Mouse (Mus musculus): ENCODE data around the gene Fermt3. TPM values are rescaled to one million over a fixed set of nuclear protein-coding genes. Genes with fewer than 3 reads are reported as not detected.

Fermt3 gene
- polyA plus RNA-seq, 1 experiment from 2014 or later = 10.1 TPM

- no peak overlapping the region for H3K27ac ChIP-seq
- no peak for DNase-seq (ENCODE audit: low spot score)
- 52% methylated on average over 5 of the region's 5 CpGs for WGBS
Measured at GRCm38 (mm10) chr19:6983621-6984020, 35.6 kb downstream of the Fermt3 start.

GRCm38 (mm10) chr19:6981465-6981864 is 37.8 kb downstream of the Fermt3 start:
- H3K27me3 ChIP-seq (ENCODE audit: insufficient read depth, poor library complexity, severe bottlenecking) = no peaks in the 10 kb centered on the region
- no peaks in the 10 kb centered on the region for H3K9me3 ChIP-seq
- peak overlapping the region; percentile 73; the same call in 1 of the 2 replicates for H3K4me3 ChIP-seq
- H3K36me3 ChIP-seq = peaks cover 64% of the 10 kb centered on the region
- 91% methylated on average over 4 of the region's 4 CpGs for WGBS
- H3K27ac ChIP-seq = no peak overlapping the region
- H3K4me1 ChIP-seq (replicated peaks) = peaks cover 70% of the 10 kb centered on the region
- DNase-seq (ENCODE audit: low spot score) = no peak

More at GRCm38 (mm10) chr19:6983621-6984020, 35.6 kb downstream of the Fermt3 start:
- H3K4me1 ChIP-seq (replicated peaks) = peaks cover 69% of the 10 kb centered on the region
- H3K36me3 ChIP-seq = peaks cover 42% of the 10 kb centered on the region
- no peaks in the 10 kb centered on the region for H3K9me3 ChIP-seq
- no peaks in the 10 kb centered on the region for H3K27me3 ChIP-seq (ENCODE audit: insufficient read depth, poor library complexity, severe bottlenecking)
- no peak overlapping the region for H3K4me3 ChIP-seq

GRCm38 (mm10) chr19:6980381-6981093 is 38.7 kb downstream of the Fermt3 start, which contains the start of gene Fkbp2:
Gene Fkbp2 (minus strand): TSS chr19:6980501.
- Histone ChIP-seq H3K36me3 (peaks cover 60% of the 10 kb centered on the region), H3K4me3 (peak within 1 kb of the TSS; percentile 73), H3K4me1 (replicated peaks) (peaks cover 71% of the 10 kb centered on the region), H3K27ac (peak within 1 kb of the TSS; percentile 98), H3K27me3 (ENCODE audit: insufficient read depth, poor library complexity, severe bottlenecking) (no peaks in the 10 kb centered on the region), H3K9me3 (no peaks in the 10 kb centered on the region)
- peak; percentile 99 for DNase-seq (ENCODE audit: low spot score)
- WGBS = 2% methylated on average over 38 of the region's 38 CpGs

- WGBS = under 1% methylated on average over 59 of the region's 59 CpGs
- H3K4me3 ChIP-seq = peak overlapping the region; percentile 73
- H3K9me3 ChIP-seq = no peaks in the 10 kb centered on the region
- H3K36me3 ChIP-seq = peaks cover 52% of the 10 kb centered on the region
- H3K27me3 ChIP-seq (ENCODE audit: insufficient read depth, poor library complexity, severe bottlenecking) = no peaks in the 10 kb centered on the region
- H3K4me1 ChIP-seq (replicated peaks) = peaks cover 69% of the 10 kb centered on the region
- H3K27ac ChIP-seq = peak overlapping the region; percentile 98
- peak; percentile 100 for DNase-seq (ENCODE audit: low spot score)
Measured at GRCm38 (mm10) chr19:6979486-6980380, 39.5 kb downstream of the Fermt3 start.

GRCm38 (mm10) chr19:6979001-6979479 is 40.2 kb downstream of the Fermt3 start:
- H3K4me3 ChIP-seq = peak overlapping the region; percentile 73
- peak; percentile 43 for DNase-seq (ENCODE audit: low spot score)
- H3K9me3 ChIP-seq = no peaks in the 10 kb centered on the region
- no peaks in the 10 kb centered on the region for H3K27me3 ChIP-seq (ENCODE audit: insufficient read depth, poor library complexity, severe bottlenecking)
- H3K27ac ChIP-seq = peak overlapping the region; percentile 98
- peaks cover 69% of the 10 kb centered on the region for H3K4me1 ChIP-seq (replicated peaks)
- H3K36me3 ChIP-seq = peaks cover 47% of the 10 kb centered on the region
- 13% methylated on average over 11 of the region's 11 CpGs for WGBS

- WGBS = 57% methylated on average over 3 of the region's 3 CpGs
- Histone ChIP-seq H3K27ac (peak overlapping the region; percentile 98), H3K27me3 (ENCODE audit: insufficient read depth, poor library complexity, severe bottlenecking) (no peaks in the 10 kb centered on the region; the same call in 1 of the 2 replicates), H3K9me3 (no peaks in the 10 kb centered on the region), H3K4me3 (peak overlapping the region; percentile 73), H3K4me1 (replicated peaks) (peaks cover 69% of the 10 kb centered on the region), H3K36me3 (peaks cover 43% of the 10 kb centered on the region)
- no peak for DNase-seq (ENCODE audit: low spot score)
Measured at GRCm38 (mm10) chr19:6978639-6978974, 40.7 kb downstream of the Fermt3 start.

- peaks cover 70% of the 10 kb centered on the region for H3K4me1 ChIP-seq (replicated peaks)
- WGBS = 86% methylated on average over 13 of the region's 13 CpGs
- peak overlapping the region; percentile 73 for H3K4me3 ChIP-seq
- H3K9me3 ChIP-seq = no peaks in the 10 kb centered on the region
- DNase-seq (ENCODE audit: low spot score) = no peak
- peak overlapping the region; percentile 98 for H3K27ac ChIP-seq
- H3K36me3 ChIP-seq = peaks cover 37% of the 10 kb centered on the region
- H3K27me3 ChIP-seq (ENCODE audit: insufficient read depth, poor library complexity, severe bottlenecking) = peaks cover 3% of the 10 kb centered on the region; the same call in 1 of the 2 replicates
Measured at GRCm38 (mm10) chr19:6977759-6978638, 41.3 kb downstream of the Fermt3 start.

GRCm38 (mm10) chr19:6975537-6976521 is 43.4 kb downstream of the Fermt3 start, which contains the start of gene Plcb3:
Gene Plcb3 (minus strand): TSS chr19:6976470.
- WGBS = under 1% methylated on average over 16 of the region's 16 CpGs
- H3K27ac ChIP-seq = peak within 1 kb of the TSS; percentile 98
- H3K4me1 ChIP-seq (replicated peaks) = peaks cover 81% of the 10 kb centered on the region
- peaks cover 27% of the 10 kb centered on the region for H3K36me3 ChIP-seq
- DNase-seq (ENCODE audit: low spot score) = peak; percentile 82
- H3K4me3 ChIP-seq = peak within 1 kb of the TSS; percentile 91
- peaks cover 23% of the 10 kb centered on the region for H3K27me3 ChIP-seq (ENCODE audit: insufficient read depth, poor library complexity, severe bottlenecking)
- H3K9me3 ChIP-seq = no peaks in the 10 kb centered on the region

GRCm38 (mm10) chr19:6974211-6975205 is 44.8 kb downstream of the Fermt3 start, which contains the start of gene Ppp1r14b:
Gene Ppp1r14b (plus strand): TSS chr19:6974968.
- H3K4me1 ChIP-seq (replicated peaks) = peaks cover 84% of the 10 kb centered on the region
- H3K36me3 ChIP-seq = peaks cover 27% of the 10 kb centered on the region
- WGBS = under 1% methylated on average over 80 of the region's 84 CpGs
- DNase-seq (ENCODE audit: low spot score) = peak; percentile 91
- H3K4me3 ChIP-seq = peak within 1 kb of the TSS; percentile 91
- H3K27me3 ChIP-seq (ENCODE audit: insufficient read depth, poor library complexity, severe bottlenecking) = peaks cover 36% of the 10 kb centered on the region
- H3K27ac ChIP-seq = peak within 1 kb of the TSS; percentile 95
- H3K9me3 ChIP-seq = no peaks in the 10 kb centered on the region

GRCm38 (mm10) chr19:6973581-6974190 is 45.6 kb downstream of the Fermt3 start:
- peaks cover 84% of the 10 kb centered on the region for H3K4me1 ChIP-seq (replicated peaks)
- peak overlapping the region; percentile 95 for H3K27ac ChIP-seq
- WGBS = 40% methylated on average over 12 of the region's 12 CpGs
- peaks cover 44% of the 10 kb centered on the region for H3K27me3 ChIP-seq (ENCODE audit: insufficient read depth, poor library complexity, severe bottlenecking)
- H3K36me3 ChIP-seq = peaks cover 25% of the 10 kb centered on the region
- peak overlapping the region; percentile 91 for H3K4me3 ChIP-seq
- no peak for DNase-seq (ENCODE audit: low spot score)
- no peaks in the 10 kb centered on the region for H3K9me3 ChIP-seq
